Mouse (Mus musculus) testis, adult 2 months (tissue): ENCODE measurements around the gene Stk38.

ENCODE experiments used
- CTCF ChIP-seq: fragments of 200-500 bp; IDR thresholded peaks from 2 replicates; pipeline ENCODE4 v1.5.1; 2012; ENCODE audit warnings: low read depth, mild to moderate bottlenecking, inconsistent platforms, low read length, moderate library complexity; ENCODE audit not compliant: control insufficient read depth, insufficient read depth, insufficient replicate concordance
- POLR2A ChIP-seq: fragments of 200-500 bp; IDR thresholded peaks from 2 replicates; pipeline ENCODE4 v1.6.1; 2012; ENCODE audit warnings: low read depth, mild to moderate bottlenecking, inconsistent platforms, low read length, moderate library complexity; ENCODE audit not compliant: control insufficient read depth

- TF ChIP-seq CTCF, result no peak
- no peak for TF ChIP-seq POLR2A
These were observed 47.2 kb downstream of the Stk38 start for GRCm38 (mm10) chr17:28960597-28960996.
